Mouse (Mus musculus): ENCODE measurements at regions not wholly inside any gene's neighbourhood (a gene's known extent, or its start where the extent isn't known, plus 50 kb on each side); places are given as distances from the start of the nearest gene placed in this dataset.

GRCm38 (mm10) chr3:29834884-29835283 lies 712.9 kb downstream of the Mecom start:
- Histone ChIP-seq H3K9me3 (replicated peaks; ENCODE audit: insufficient read depth, low read length) (no peaks in the 10 kb centered on the region), H3K4me1 (ENCODE audit: control insufficient read depth in 1 of 2, insufficient read depth in 2 of 2, low read length in 2 of 2) (no peaks in the 10 kb centered on the region), H3K79me2 (ENCODE audit: control insufficient read depth, insufficient read depth, low read length, poor library complexity) (no peaks in the 10 kb centered on the region), H3K27me3 (ENCODE audit: control insufficient read depth in 1 of 2, insufficient read depth in 2 of 2, low read length in 2 of 2) (no peaks in the 10 kb centered on the region), H3K27ac (ENCODE audit: control insufficient read depth, low read depth, low read length) (no peak overlapping the region), H3K9ac (ENCODE audit: control insufficient read depth, low read depth, low read length, poor library complexity, severe bottlenecking) (no peak overlapping the region), H3K36me3 (ENCODE audit: control insufficient read depth in 1 of 2, insufficient read depth in 2 of 2, low read length in 2 of 2) (no peaks in the 10 kb centered on the region), H3K4me3 (ENCODE audit: control insufficient read depth in 1 of 2, insufficient read depth in 1 of 2, low read depth in 2 of 2, low read length in 2 of 2) (no peak overlapping the region)
- no peak for DNase-seq (ENCODE audit: low read depth, low spot score)
- TF ChIP-seq ZNF384 (IDR thresholded peaks at IDR 0.05; ENCODE audit: low read depth, low read length) (no peak), ETS1 (IDR thresholded peaks at IDR 0.05; ENCODE audit: low read depth, low read length) (no peak), MAX (IDR thresholded peaks at IDR 0.05; ENCODE audit: low read length) (no peak), TAL1 (IDR thresholded peaks at IDR 0.05; ENCODE audit: low read length) (no peak), GABPA (IDR thresholded peaks at IDR 0.05; ENCODE audit: low read depth, low read length) (no peak), CHD2 (IDR thresholded peaks at IDR 0.05; ENCODE audit: low read length) (no peak), ZMIZ1 (IDR thresholded peaks at IDR 0.05; ENCODE audit: low read depth, low read length) (no peak), KAT2A (conservative IDR thresholded peaks at IDR 0.05; ENCODE audit: low read depth, low read length) (no peak), MYB (IDR thresholded peaks at IDR 0.05; ENCODE audit: low read depth, low read length) (no peak), POLR2A (IDR thresholded peaks at IDR 0.05; ENCODE audit: control insufficient read depth in 1 of 2, insufficient read depth in 1 of 2, low read depth in 1 of 2, low read length in 2 of 2, poor library complexity in 1 of 2) (no peak), CTCF (IDR thresholded peaks at IDR 0.05 in 2 of 3, conservative IDR thresholded peaks at IDR 0.05 in 1 of 3; ENCODE audit: control insufficient read depth in 1 of 3, insufficient read depth in 1 of 3, low read depth in 2 of 3, low read length in 3 of 3, poor library complexity in 1 of 3, severe bottlenecking in 1 of 3) (no peak), MEF2A (IDR thresholded peaks at IDR 0.05; ENCODE audit: extremely low read depth, insufficient replicate concordance, low read depth, low read length, poor library complexity, severe bottlenecking) (no peak), ELF1 (IDR thresholded peaks at IDR 0.05; ENCODE audit: low read depth, low read length) (no peak)

GRCm38 (mm10) chr3:29831346-29831745 lies 716.5 kb downstream of the Mecom start:
- H3K27ac ChIP-seq (ENCODE audit: control insufficient read depth, low read depth, low read length) = no peak overlapping the region
- no peak overlapping the region for H3K4me3 ChIP-seq (ENCODE audit: control insufficient read depth in 1 of 2, insufficient read depth in 1 of 2, low read depth in 2 of 2, low read length in 2 of 2)
- no peaks in the 10 kb centered on the region for H3K27me3 ChIP-seq (ENCODE audit: control insufficient read depth in 1 of 2, insufficient read depth in 2 of 2, low read length in 2 of 2)
- no peak overlapping the region for H3K9ac ChIP-seq (ENCODE audit: control insufficient read depth, low read depth, low read length, poor library complexity, severe bottlenecking)
- H3K36me3 ChIP-seq (ENCODE audit: control insufficient read depth in 1 of 2, insufficient read depth in 2 of 2, low read length in 2 of 2) = no peaks in the 10 kb centered on the region
- DNase-seq (ENCODE audit: low read depth, low spot score) = no peak
- TF ChIP-seq POLR2A (IDR thresholded peaks at IDR 0.05; ENCODE audit: control insufficient read depth in 1 of 2, insufficient read depth in 1 of 2, low read depth in 1 of 2, low read length in 2 of 2, poor library complexity in 1 of 2) = no peak
- no peak for TF ChIP-seq UBTF (IDR thresholded peaks at IDR 0.05; ENCODE audit: borderline replicate concordance, insufficient read depth, low read depth, low read length)
- no peak for TF ChIP-seq MEF2A (IDR thresholded peaks at IDR 0.05; ENCODE audit: extremely low read depth, insufficient replicate concordance, low read depth, low read length, poor library complexity, severe bottlenecking)
- TF ChIP-seq POLR2AphosphoS5 (IDR thresholded peaks at IDR 0.05; ENCODE audit: borderline replicate concordance, low read depth, low read length) = no peak
- TF ChIP-seq ZKSCAN1 (IDR thresholded peaks at IDR 0.05; ENCODE audit: low read depth, low read length) = no peak
- no peak for TF ChIP-seq USF2 (IDR thresholded peaks at IDR 0.05; ENCODE audit: borderline replicate concordance in 1 of 2, insufficient read depth in 1 of 2, low read depth in 1 of 2, low read length in 2 of 2)
- TF ChIP-seq ZMIZ1 (IDR thresholded peaks at IDR 0.05; ENCODE audit: low read depth, low read length) = no peak
- no peak for TF ChIP-seq MYB (IDR thresholded peaks at IDR 0.05; ENCODE audit: low read depth, low read length)
- TF ChIP-seq TCF12 (IDR thresholded peaks at IDR 0.05; ENCODE audit: low read depth, low read length) = no peak
- TF ChIP-seq NELFE (IDR thresholded peaks at IDR 0.05; ENCODE audit: low read depth, low read length) = no peak
- TF ChIP-seq E2F4 (IDR thresholded peaks at IDR 0.05; ENCODE audit: borderline replicate concordance, low read depth, low read length) = no peak
- no peak for TF ChIP-seq HCFC1 (IDR thresholded peaks at IDR 0.05; ENCODE audit: low read depth, low read length)
- TF ChIP-seq TAL1 (IDR thresholded peaks at IDR 0.05; ENCODE audit: low read length) = no peak
- TF ChIP-seq MYC (IDR thresholded peaks at IDR 0.05; ENCODE audit: low read depth, low read length) = no peak
- TF ChIP-seq GABPA (IDR thresholded peaks at IDR 0.05; ENCODE audit: low read depth, low read length) = no peak
- no peaks in the 10 kb centered on the region for H3K4me1 ChIP-seq (ENCODE audit: control insufficient read depth in 1 of 2, insufficient read depth in 2 of 2, low read length in 2 of 2)
- no peaks in the 10 kb centered on the region for H3K79me2 ChIP-seq (ENCODE audit: control insufficient read depth, insufficient read depth, low read length, poor library complexity)
- H3K9me3 ChIP-seq (replicated peaks; ENCODE audit: insufficient read depth, low read length) = no peaks in the 10 kb centered on the region
